Mouse (Mus musculus) megakaryocyte, embryonic 14.5 days (primary cell): ENCODE measurements around the gene Ankfy1.

Experiments used
- FLI1 ChIP-seq: IDR thresholded peaks from 2 replicates; pipeline ENCODE4 v1.6.1; 2012; ENCODE audit warnings: low read length, inconsistent platforms, mixed read lengths
- GATA1 ChIP-seq: IDR thresholded peaks from 3 replicates; pipeline ENCODE4 v1.6.1; 2012; ENCODE audit warnings: mixed read lengths, low read length, inconsistent platforms, borderline replicate concordance

- no peak for TF ChIP-seq GATA1
- TF ChIP-seq FLI1, result no peak
Observed at GRCm38 (mm10) chr11:72689551-72690510, at the start of gene Ankfy1.
